Mouse (Mus musculus) kidney, postnatal 36 days (tissue): ENCODE results near the gene Gstm1.
"Not testable (repeated sequence)": the region's sequence is repeated elsewhere in the genome, so short reads cannot be mapped to it uniquely, and the experiment has no call there.

Experiments used
- DNase-seq, 2 experiments: peaks; one replicate each; pipeline ENCODE4 v3.0.0; 2021 to 2022; ENCODE audit warnings: mixed read lengths in 2 of 2

The Gstm1 gene

GRCm38 (mm10) chr3:108014974-108015346, 2.8 kb downstream of the Gstm1 start:
- DNase-seq = peak; percentile 24 to 55

GRCm38 (mm10) chr3:108014098-108014973, 3.4 kb downstream of the Gstm1 start:
- no peak for DNase-seq

GRCm38 (mm10) chr3:108013331-108013871, 4.4 kb downstream of the Gstm1 start:
- DNase-seq = peak; percentile 73 to 80

- no peak for DNase-seq
Measured at GRCm38 (mm10) chr3:108011558-108011957, 6.2 kb downstream of the Gstm1 start.

- no peak for DNase-seq
Measured at GRCm38 (mm10) chr3:108010286-108010685, 7.5 kb downstream of the Gstm1 start.

GRCm38 (mm10) chr3:108002021-108002420, 15.8 kb downstream of the Gstm1 start:
- peak in 1 of 2 experiments; percentile 42 for DNase-seq

GRCm38 (mm10) chr3:107999491-107999890, 18.3 kb downstream of the Gstm1 start:
- no peak for DNase-seq

GRCm38 (mm10) chr3:107998591-107998990, 19.2 kb downstream of the Gstm1 start:
- no peak for DNase-seq

- no peak for DNase-seq
Measured at GRCm38 (mm10) chr3:107996576-107996975, 21.2 kb downstream of the Gstm1 start.

GRCm38 (mm10) chr3:107995974-107996373, 21.8 kb downstream of the Gstm1 start:
- not testable (repeated sequence) for DNase-seq

GRCm38 (mm10) chr3:107986041-107986562, 31.7 kb downstream of the Gstm1 start, which contains the start of gene Gstm2:
TSS of gene Gstm2 (minus strand) at chr3:107986453.
- peak; percentile 69 to 80 for DNase-seq

GRCm38 (mm10) chr3:107985141-107985540, 32.6 kb downstream of the Gstm1 start:
- not testable (repeated sequence) for DNase-seq

- DNase-seq = no peak
Measured at GRCm38 (mm10) chr3:107984471-107984870, 33.3 kb downstream of the Gstm1 start.

- peak in 1 of 2 experiments; percentile 18 for DNase-seq
Measured at GRCm38 (mm10) chr3:107983771-107984170, 34.0 kb downstream of the Gstm1 start.

GRCm38 (mm10) chr3:107982726-107983125, 35.0 kb downstream of the Gstm1 start:
- DNase-seq = no peak

- DNase-seq = no peak
Measured at GRCm38 (mm10) chr3:107981261-107981660, 36.5 kb downstream of the Gstm1 start.

GRCm38 (mm10) chr3:107977691-107978090, 40.1 kb downstream of the Gstm1 start:
- DNase-seq = no peak

- DNase-seq = no peak
Measured at GRCm38 (mm10) chr3:107974237-107974636, 43.5 kb downstream of the Gstm1 start.

GRCm38 (mm10) chr3:107972070-107972469, 45.7 kb downstream of the Gstm1 start:
- DNase-seq = no peak

GRCm38 (mm10) chr3:107971101-107971500, 46.7 kb downstream of the Gstm1 start:
- DNase-seq = not testable (repeated sequence)

GRCm38 (mm10) chr3:107968724-107969395, 48.9 kb downstream of the Gstm1 start, which contains the start of gene Gstm3:
TSS of gene Gstm3 (minus strand) at chr3:107969283.
- no peak for DNase-seq

GRCm38 (mm10) chr3:107966631-107967030, 51.1 kb downstream of the Gstm1 start:
- no peak for DNase-seq

- DNase-seq = no peak
Measured at GRCm38 (mm10) chr3:107965592-107965991, 52.2 kb downstream of the Gstm1 start.
